Mouse (Mus musculus): Measurements from ENCODE around the gene a. TPM values are rescaled to one million over a fixed set of nuclear protein-coding genes. Genes with fewer than 3 reads are reported as not detected.

The a gene
- polyA plus RNA-seq, 1 experiment = 1.4 TPM

- no peaks in the 10 kb centered on the region for H3K4me1 ChIP-seq (ENCODE audit: control insufficient read depth, insufficient read depth, low read length)
- H3K36me3 ChIP-seq (ENCODE audit: control insufficient read depth, insufficient read depth, low read length) = no peaks in the 10 kb centered on the region
- no peak overlapping the region for H3K27ac ChIP-seq (ENCODE audit: control insufficient read depth, insufficient read depth, low read depth, low read length)
- no peaks in the 10 kb centered on the region for H3K27me3 ChIP-seq (ENCODE audit: control insufficient read depth, insufficient read depth, low read length)
- no peak overlapping the region for H3K4me3 ChIP-seq (ENCODE audit: control insufficient read depth, low read depth, low read length)
- TF ChIP-seq POLR2A (IDR thresholded peaks at IDR 0.05; ENCODE audit: control insufficient read depth, low read depth, low read length) (no peak), CTCF (IDR thresholded peaks at IDR 0.05; ENCODE audit: control insufficient read depth, insufficient read depth, insufficient replicate concordance, low read depth, low read length) (no peak)
Observed at GRCm38 (mm10) chr2:154834149-154834865, 43.1 kb downstream of the a start.

GRCm38 (mm10) chr2:154836537-154836936, 45.3 kb downstream of the a start:
- no peaks in the 10 kb centered on the region for H3K36me3 ChIP-seq (ENCODE audit: control insufficient read depth, insufficient read depth, low read length)
- no peaks in the 10 kb centered on the region for H3K27me3 ChIP-seq (ENCODE audit: control insufficient read depth, insufficient read depth, low read length)
- H3K4me3 ChIP-seq (ENCODE audit: control insufficient read depth, low read depth, low read length) = no peak overlapping the region
- no peak for TF ChIP-seq POLR2A (IDR thresholded peaks at IDR 0.05; ENCODE audit: control insufficient read depth, low read depth, low read length)
- TF ChIP-seq CTCF (IDR thresholded peaks at IDR 0.05; ENCODE audit: control insufficient read depth, insufficient read depth, insufficient replicate concordance, low read depth, low read length) = no peak
- no peak overlapping the region for H3K27ac ChIP-seq (ENCODE audit: control insufficient read depth, insufficient read depth, low read depth, low read length)
- H3K4me1 ChIP-seq (ENCODE audit: control insufficient read depth, insufficient read depth, low read length) = no peaks in the 10 kb centered on the region

- H3K27ac ChIP-seq (ENCODE audit: control insufficient read depth, insufficient read depth, low read depth, low read length) = no peak overlapping the region
- no peaks in the 10 kb centered on the region for H3K4me1 ChIP-seq (ENCODE audit: control insufficient read depth, insufficient read depth, low read length)
- H3K4me3 ChIP-seq (ENCODE audit: control insufficient read depth, low read depth, low read length) = no peak overlapping the region
- no peaks in the 10 kb centered on the region for H3K27me3 ChIP-seq (ENCODE audit: control insufficient read depth, insufficient read depth, low read length)
- H3K36me3 ChIP-seq (ENCODE audit: control insufficient read depth, insufficient read depth, low read length) = no peaks in the 10 kb centered on the region
- no peak for TF ChIP-seq CTCF (IDR thresholded peaks at IDR 0.05; ENCODE audit: control insufficient read depth, insufficient read depth, insufficient replicate concordance, low read depth, low read length)
- TF ChIP-seq POLR2A (IDR thresholded peaks at IDR 0.05; ENCODE audit: control insufficient read depth, low read depth, low read length) = no peak
Observed at GRCm38 (mm10) chr2:154848086-154848485, 56.9 kb downstream of the a start.

- TF ChIP-seq POLR2A (IDR thresholded peaks at IDR 0.05; ENCODE audit: control insufficient read depth, low read depth, low read length) = no peak
- no peak for TF ChIP-seq CTCF (IDR thresholded peaks at IDR 0.05; ENCODE audit: control insufficient read depth, insufficient read depth, insufficient replicate concordance, low read depth, low read length)
- Histone ChIP-seq H3K36me3 (ENCODE audit: control insufficient read depth, insufficient read depth, low read length) (no peaks in the 10 kb centered on the region), H3K27me3 (ENCODE audit: control insufficient read depth, insufficient read depth, low read length) (no peaks in the 10 kb centered on the region), H3K27ac (ENCODE audit: control insufficient read depth, insufficient read depth, low read depth, low read length) (no peak overlapping the region), H3K4me1 (ENCODE audit: control insufficient read depth, insufficient read depth, low read length) (no peaks in the 10 kb centered on the region), H3K4me3 (ENCODE audit: control insufficient read depth, low read depth, low read length) (no peak overlapping the region)
Observed at GRCm38 (mm10) chr2:154855383-154855782, 64.2 kb downstream of the a start.

GRCm38 (mm10) chr2:154863672-154864071, 72.5 kb downstream of the a start:
- Histone ChIP-seq H3K36me3 (ENCODE audit: control insufficient read depth, insufficient read depth, low read length) (peaks cover 1% of the 10 kb centered on the region), H3K27ac (ENCODE audit: control insufficient read depth, insufficient read depth, low read depth, low read length) (no peak overlapping the region), H3K4me3 (ENCODE audit: control insufficient read depth, low read depth, low read length) (no peak overlapping the region), H3K4me1 (ENCODE audit: control insufficient read depth, insufficient read depth, low read length) (no peaks in the 10 kb centered on the region), H3K27me3 (ENCODE audit: control insufficient read depth, insufficient read depth, low read length) (no peaks in the 10 kb centered on the region)
- TF ChIP-seq CTCF (IDR thresholded peaks at IDR 0.05; ENCODE audit: control insufficient read depth, insufficient read depth, insufficient replicate concordance, low read depth, low read length) = no peak
- TF ChIP-seq POLR2A (IDR thresholded peaks at IDR 0.05; ENCODE audit: control insufficient read depth, low read depth, low read length) = no peak

- no peak for TF ChIP-seq POLR2A (IDR thresholded peaks at IDR 0.05; ENCODE audit: control insufficient read depth, low read depth, low read length)
- TF ChIP-seq CTCF (IDR thresholded peaks at IDR 0.05; ENCODE audit: control insufficient read depth, insufficient read depth, insufficient replicate concordance, low read depth, low read length) = no peak
- H3K27ac ChIP-seq (ENCODE audit: control insufficient read depth, insufficient read depth, low read depth, low read length) = no peak overlapping the region
- H3K36me3 ChIP-seq (ENCODE audit: control insufficient read depth, insufficient read depth, low read length) = peaks cover 1% of the 10 kb centered on the region
- H3K4me1 ChIP-seq (ENCODE audit: control insufficient read depth, insufficient read depth, low read length) = no peaks in the 10 kb centered on the region
- H3K4me3 ChIP-seq (ENCODE audit: control insufficient read depth, low read depth, low read length) = no peak overlapping the region
- no peaks in the 10 kb centered on the region for H3K27me3 ChIP-seq (ENCODE audit: control insufficient read depth, insufficient read depth, low read length)
Observed at GRCm38 (mm10) chr2:154865696-154866095, 74.5 kb downstream of the a start.

- Histone ChIP-seq H3K27ac (ENCODE audit: control insufficient read depth, insufficient read depth, low read depth, low read length) (no peak overlapping the region), H3K4me3 (ENCODE audit: control insufficient read depth, low read depth, low read length) (no peak overlapping the region), H3K36me3 (ENCODE audit: control insufficient read depth, insufficient read depth, low read length) (peaks cover 1% of the 10 kb centered on the region), H3K27me3 (ENCODE audit: control insufficient read depth, insufficient read depth, low read length) (no peaks in the 10 kb centered on the region), H3K4me1 (ENCODE audit: control insufficient read depth, insufficient read depth, low read length) (no peaks in the 10 kb centered on the region)
- TF ChIP-seq CTCF (IDR thresholded peaks at IDR 0.05; ENCODE audit: control insufficient read depth, insufficient read depth, insufficient replicate concordance, low read depth, low read length) (no peak), POLR2A (IDR thresholded peaks at IDR 0.05; ENCODE audit: control insufficient read depth, low read depth, low read length) (no peak)
Observed at GRCm38 (mm10) chr2:154868106-154868505, 76.9 kb downstream of the a start.
